Mouse (Mus musculus) MEL (cell line): Measurements from ENCODE around the gene Eif4b. TPM values are rescaled to one million over a fixed set of nuclear protein-coding genes. Genes with fewer than 3 reads are reported as not detected.

Experiments
- DNase-seq: peaks from one replicate; pipeline ENCODE4 v3.0.0; 2011; ENCODE audit warnings: low read depth, low spot score
- H3K27ac ChIP-seq: 2 replicates; pipeline ENCODE4 v1.5.1; 2012; ENCODE audit warnings: low read depth, mild to moderate bottlenecking, control low read depth, low read length, moderate library complexity; ENCODE audit not compliant: control insufficient read depth
- H3K27me3 ChIP-seq, 2 experiments: fragments of 150-350 bp in 1 of 2; sonication (generic) in 1 of 2; 2 replicates each; pipeline ENCODE4 v1.6.1; 2012; ENCODE audit warnings: low read length in 2 of 2, mild to moderate bottlenecking in 2 of 2, improper control_type of control experiment in 1 of 2, moderate library complexity in 1 of 2; ENCODE audit not compliant: insufficient read depth in 2 of 2, control insufficient read depth in 1 of 2
- H3K36me3 ChIP-seq, 2 experiments: 2 replicates each; pipeline ENCODE4 v1.6.1; 2012 to 2014; ENCODE audit warnings: low read length in 2 of 2, improper control_type of control experiment in 1 of 2, inconsistent platforms in 1 of 2, mild to moderate bottlenecking in 1 of 2; ENCODE audit not compliant: insufficient read depth in 2 of 2, control insufficient read depth in 1 of 2
- H3K4me1 ChIP-seq, 2 experiments: fragments of 150-350 bp in 1 of 2; sonication (generic) in 1 of 2; 2 replicates each; pipeline ENCODE4 v1.6.1; 2012; ENCODE audit warnings: low read length in 2 of 2, improper control_type of control experiment in 1 of 2, mild to moderate bottlenecking in 1 of 2; ENCODE audit not compliant: insufficient read depth in 2 of 2, control insufficient read depth in 1 of 2
- H3K4me3 ChIP-seq, 2 experiments: fragments of 150-350 bp in 1 of 2; sonication (generic) in 1 of 2; 2 replicates each; pipeline ENCODE4 v1.5.1; 2012; ENCODE audit warnings: low read depth in 2 of 2, low read length in 2 of 2, mild to moderate bottlenecking in 2 of 2, moderate library complexity in 2 of 2, control low read depth in 1 of 2, improper control_type of control experiment in 1 of 2; ENCODE audit not compliant: control insufficient read depth in 1 of 2, insufficient read depth in 1 of 2
- H3K79me2 ChIP-seq: 2 replicates; pipeline ENCODE4 v1.6.1; 2012; ENCODE audit warnings: mild to moderate bottlenecking, low read length, moderate library complexity; ENCODE audit not compliant: control insufficient read depth, poor library complexity, insufficient read depth
- H3K9ac ChIP-seq: 2 replicates; pipeline ENCODE4 v1.6.1; 2012; ENCODE audit warnings: low read depth, mild to moderate bottlenecking, control low read depth, low read length, moderate library complexity; ENCODE audit not compliant: control insufficient read depth, poor library complexity, severe bottlenecking
- H3K9me3 ChIP-seq: fragments of 150-350 bp; sonication (generic); replicated peaks from 2 replicates; pipeline ENCODE4 v1.6.1; 2012; ENCODE audit warnings: mild to moderate bottlenecking, low read length, improper control_type of control experiment, moderate library complexity; ENCODE audit not compliant: insufficient read depth
- BHLHE40 ChIP-seq: IDR thresholded peaks from 2 replicates; pipeline ENCODE4 v1.6.1; 2012; ENCODE audit warnings: low read depth, mild to moderate bottlenecking, inconsistent platforms, low read length, improper control_type of control experiment, borderline replicate concordance
- CHD1 ChIP-seq: IDR thresholded peaks from 2 replicates; pipeline ENCODE4 v1.6.1; 2012; ENCODE audit warnings: low read depth, mild to moderate bottlenecking, inconsistent platforms, low read length, improper control_type of control experiment
- CHD2 ChIP-seq: IDR thresholded peaks from 2 replicates; pipeline ENCODE4 v1.6.1; 2011; ENCODE audit warnings: low read length, improper control_type of control experiment
- ETS1 ChIP-seq: IDR thresholded peaks from 2 replicates; pipeline ENCODE4 v1.6.1; 2012; ENCODE audit warnings: low read depth, mild to moderate bottlenecking, inconsistent platforms, low read length, improper control_type of control experiment, moderate library complexity
- GATA1 ChIP-seq: IDR thresholded peaks from 2 replicates; pipeline ENCODE4 v1.6.1; 2011; ENCODE audit warnings: low read depth, low read length, improper control_type of control experiment
- JUND ChIP-seq: IDR thresholded peaks from 2 replicates; pipeline ENCODE4 v1.6.1; 2011; ENCODE audit warnings: low read depth, mild to moderate bottlenecking, improper control_type of control experiment, low read length
- KAT2A ChIP-seq: conservative IDR thresholded peaks from 2 replicates; pipeline ENCODE4 v1.6.1; 2012; ENCODE audit warnings: low read depth, low read length, improper control_type of control experiment, inconsistent platforms
- MAFK ChIP-seq: IDR thresholded peaks from 2 replicates; pipeline ENCODE4 v1.6.1; 2011; ENCODE audit warnings: low read depth, mild to moderate bottlenecking, low read length, improper control_type of control experiment, borderline replicate concordance
- MAZ ChIP-seq: IDR thresholded peaks from 2 replicates; pipeline ENCODE4 v1.6.1; 2012; ENCODE audit warnings: low read depth, mild to moderate bottlenecking, inconsistent platforms, low read length, improper control_type of control experiment
- MEF2A ChIP-seq: IDR thresholded peaks from 2 replicates; pipeline ENCODE4 v1.6.1; 2014; ENCODE audit warnings: low read depth, mild to moderate bottlenecking, inconsistent platforms, low read length, improper control_type of control experiment; ENCODE audit not compliant: poor library complexity, insufficient replicate concordance, severe bottlenecking; ENCODE audit errors: extremely low read depth
- MXI1 ChIP-seq: IDR thresholded peaks from 2 replicates; pipeline ENCODE4 v1.6.1; 2011; ENCODE audit warnings: mild to moderate bottlenecking, low read depth, low read length, improper control_type of control experiment
- MYC ChIP-seq: IDR thresholded peaks from 2 replicates; pipeline ENCODE4 v1.6.1; 2011; ENCODE audit warnings: low read depth, mild to moderate bottlenecking, low read length, improper control_type of control experiment, moderate library complexity
- NELFE ChIP-seq: IDR thresholded peaks from 2 replicates; pipeline ENCODE4 v1.6.1; 2011; ENCODE audit warnings: low read depth, low read length, improper control_type of control experiment
- POLR2AphosphoS5 ChIP-seq: IDR thresholded peaks from 2 replicates; pipeline ENCODE4 v1.6.1; 2012; ENCODE audit warnings: low read depth, borderline replicate concordance, mild to moderate bottlenecking, inconsistent platforms, low read length, moderate library complexity, mixed read lengths
- RAD21 ChIP-seq: IDR thresholded peaks from 2 replicates; pipeline ENCODE4 v1.6.1; 2011; ENCODE audit warnings: mild to moderate bottlenecking, low read depth, low read length, improper control_type of control experiment
- TBP ChIP-seq: IDR thresholded peaks from 2 replicates; pipeline ENCODE4 v1.8.0; 2011; ENCODE audit warnings: low read depth, low read length, improper control_type of control experiment
- TCF12 ChIP-seq: IDR thresholded peaks from 2 replicates; pipeline ENCODE4 v1.6.1; 2014; ENCODE audit warnings: low read depth, mild to moderate bottlenecking, inconsistent platforms, low read length, improper control_type of control experiment, moderate library complexity
- USF2 ChIP-seq, 2 experiments: IDR thresholded peaks; 2 replicates each; pipeline ENCODE4 v1.6.1; 2011 to 2012; ENCODE audit warnings: improper control_type of control experiment in 2 of 2, low read length in 2 of 2, borderline replicate concordance in 1 of 2, inconsistent platforms in 1 of 2, low read depth in 1 of 2, mild to moderate bottlenecking in 1 of 2; ENCODE audit not compliant: insufficient read depth in 1 of 2
- ZMIZ1 ChIP-seq: IDR thresholded peaks from 2 replicates; pipeline ENCODE4 v1.6.1; 2012; ENCODE audit warnings: low read depth, mild to moderate bottlenecking, inconsistent platforms, low read length, improper control_type of control experiment, moderate library complexity
- polyA plus RNA-seq, 2 experiments: library from polyadenylated mRNA; stranded (reverse) in 1 of 2; unstranded in 1 of 2; fragments of >175 nt in 1 of 2; fragments of >200 nt in 1 of 2; gene quantifications; 2 replicates each; pipeline versions ENCODE4 v1.2.1 to v1.2.4; 2012; ENCODE audit warnings: low replicate concordance in 2 of 2, low read depth in 1 of 2; ENCODE audit not compliant: insufficient read length in 2 of 2, insufficient read depth in 1 of 2, missing spikeins in 1 of 2
- total RNA-seq: library from RNA; depleted of rRNA; stranded (reverse); fragments of 300-350 nt; gene quantifications from 2 replicates; pipeline ENCODE4 v1.2.3, GENCODE M21; 2012; rRNA removed

Gene Eif4b
- total and polyA plus RNA-seq, 3 experiments: 464 to 790 (median 561) TPM

DNA sequence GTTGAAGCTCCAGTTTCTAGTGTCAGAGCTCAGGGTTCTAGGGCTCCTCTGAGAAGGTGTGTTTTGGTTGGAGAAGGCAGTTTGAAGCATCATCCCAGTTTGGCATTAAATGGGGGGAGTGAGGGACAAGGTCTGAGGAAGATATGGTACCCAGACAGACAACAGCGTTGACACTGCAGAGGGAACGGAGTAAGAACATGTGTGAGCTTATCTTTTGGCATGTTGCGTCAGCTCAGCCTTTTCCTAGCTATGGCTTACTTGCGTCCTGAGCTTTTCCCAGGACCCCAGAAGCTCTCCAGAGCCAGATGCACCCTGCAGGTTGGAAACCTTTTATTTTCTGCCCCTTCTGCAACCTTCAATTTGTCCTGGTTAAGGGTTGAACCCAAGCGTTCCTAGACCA is 72.5 kb downstream of the Eif4b start:
- Histone ChIP-seq H3K27me3 (no peaks in the 10 kb centered on the region), H3K27ac (peak overlapping the region; percentile 39), H3K4me3 (no peak overlapping the region), H3K9me3 (no peaks in the 10 kb centered on the region), H3K36me3 (peaks cover 0 to 21% of the 10 kb centered on the region in 2 experiments; a peak in 2 of 4 replicates), H3K9ac (peak overlapping the region; percentile 18), H3K79me2 (peaks cover 7% of the 10 kb centered on the region; the same call in 1 of the 2 replicates), H3K4me1 (peaks cover 10 to 22% of the 10 kb centered on the region in 2 experiments)
- no peak for TF ChIP-seq USF2 (IDR thresholded peaks at IDR 0.05; ENCODE audit: borderline replicate concordance in 1 of 2, insufficient read depth in 1 of 2, low read depth in 1 of 2, low read length in 2 of 2)
- TF ChIP-seq JUND: no peak
- no peak for TF ChIP-seq RAD21
- no peak for TF ChIP-seq NELFE
- no peak for TF ChIP-seq MEF2A
- TF ChIP-seq MYC: 0 out of 2 replicates have a peak, but pooled peaks have one; percentile 25
- TF ChIP-seq TBP: no peak
- 0 out of 2 replicates have a peak, but pooled peaks have one; percentile 7 for TF ChIP-seq TCF12
- TF ChIP-seq MAZ: no peak
- no peak for TF ChIP-seq CHD2
- peak; percentile 53 for TF ChIP-seq ETS1
- peak; percentile 43; the same call in 1 of the 2 replicates for TF ChIP-seq GATA1
- TF ChIP-seq ZMIZ1: no peak
- no peak for TF ChIP-seq POLR2AphosphoS5
- peak; percentile 60 for TF ChIP-seq MXI1
- no peak for TF ChIP-seq KAT2A
- TF ChIP-seq CHD1: no peak
- no peak for TF ChIP-seq BHLHE40
- no peak for TF ChIP-seq MAFK
- peak; percentile 59 for DNase-seq

Other genes with a start within 250 kb of the Eif4b start
- gene Krt1, start 223.0 kb upstream of the Eif4b start, total RNA-seq: not detected in 2 replicates
- not detected for gene Krt1, start 223.0 kb upstream of the Eif4b start, polyA plus RNA-seq
- gene Krt77, start 204.1 kb upstream of the Eif4b start, total RNA-seq: not detected in 2 replicates
- gene Krt77, start 204.1 kb upstream of the Eif4b start, polyA plus RNA-seq: not detected
- gene Krt76, start 180.9 kb upstream of the Eif4b start, total RNA-seq: not detected in 2 replicates
- not detected for gene Krt76, start 180.9 kb upstream of the Eif4b start, polyA plus RNA-seq
- gene Krt4, start 149.0 kb upstream of the Eif4b start, total RNA-seq: not detected in 2 replicates
- gene Krt4, start 149.0 kb upstream of the Eif4b start, polyA plus RNA-seq: not detected
- gene Krt79, start 133.4 kb upstream of the Eif4b start, total RNA-seq: not detected in 2 replicates
- not detected for gene Krt79, start 133.4 kb upstream of the Eif4b start, polyA plus RNA-seq
- 0.08 and 0.13 TPM in 2 replicates for gene Krt78, start 119.5 kb upstream of the Eif4b start, total RNA-seq
- gene Krt78, start 119.5 kb upstream of the Eif4b start, polyA plus RNA-seq: under 1 TPM in 1 of 2 experiments, not detected in 1; 0.17 TPM
- 0.69 and 0.75 TPM in 2 replicates for gene Krt8, start 69.3 kb upstream of the Eif4b start, total RNA-seq
- under 1 TPM in 1 of 2 experiments, not detected in 1; 0.93 TPM for gene Krt8, start 69.3 kb upstream of the Eif4b start, polyA plus RNA-seq
- gene Krt18, start 45.6 kb upstream of the Eif4b start, total RNA-seq: 0.08 TPM in 1 of 2 replicates, not detected in the other
- gene Krt18, start 45.6 kb upstream of the Eif4b start, polyA plus RNA-seq: not detected
- 0.16 and 0.42 TPM in 2 replicates for gene Tns2, start 26.6 kb downstream of the Eif4b start, total RNA-seq
- 1 to 10 TPM in 1 of 2 experiments, not detected in 1; 3.1 TPM for gene Tns2, start 26.6 kb downstream of the Eif4b start, polyA plus RNA-seq
- 26.5 and 29.3 TPM in 2 replicates for gene Spryd3, start 62.5 kb downstream of the Eif4b start, total RNA-seq
- 10 to 100 TPM in 1 of 2 experiments, not detected in 1; 35.4 TPM for gene Spryd3, start 62.5 kb downstream of the Eif4b start, polyA plus RNA-seq
- 0.65 and 1.1 TPM in 2 replicates for gene Igfbp6, start 70.6 kb downstream of the Eif4b start, total RNA-seq
- gene Igfbp6, start 70.6 kb downstream of the Eif4b start, polyA plus RNA-seq: 1 to 10 TPM in 1 of 2 experiments, not detected in 1; 1.8 TPM
- gene Soat2, start 76.8 kb downstream of the Eif4b start, total RNA-seq: 20.0 and 31.0 TPM in 2 replicates
- 10 to 100 TPM in 1 of 2 experiments, not detected in 1; 44.8 TPM for gene Soat2, start 76.8 kb downstream of the Eif4b start, polyA plus RNA-seq
- 39.9 and 40.5 TPM in 2 replicates for gene Zfp740, start 129.5 kb downstream of the Eif4b start, total RNA-seq
- 10 to 100 TPM in 1 of 2 experiments, not detected in 1; 50.1 TPM for gene Zfp740, start 129.5 kb downstream of the Eif4b start, polyA plus RNA-seq
- 4.1 and 5.3 TPM in 2 replicates for gene Csad, start 131.0 kb downstream of the Eif4b start, total RNA-seq
- 10 to 100 TPM in 1 of 2 experiments, not detected in 1; 10.5 TPM for gene Csad, start 131.0 kb downstream of the Eif4b start, polyA plus RNA-seq
- gene Itgb7, start 158.2 kb downstream of the Eif4b start, total RNA-seq: 7.4 TPM in 2 replicates
- 10 to 100 TPM in 1 of 2 experiments, not detected in 1; 15.2 TPM for gene Itgb7, start 158.2 kb downstream of the Eif4b start, polyA plus RNA-seq
- gene Rarg, start 183.7 kb downstream of the Eif4b start, total RNA-seq: 0.39 and 0.59 TPM in 2 replicates
- gene Rarg, start 183.7 kb downstream of the Eif4b start, polyA plus RNA-seq: 1 to 10 TPM in 1 of 2 experiments, not detected in 1; 5.8 TPM
- gene Gm9918, start 196.8 kb downstream of the Eif4b start, total RNA-seq: not detected in 2 replicates
- gene Gm9918, start 196.8 kb downstream of the Eif4b start, polyA plus RNA-seq: under 1 TPM in 1 of 2 experiments, not detected in 1; 0.04 TPM
- 49.7 and 56.3 TPM in 2 replicates for gene Mfsd5, start 205.7 kb downstream of the Eif4b start, total RNA-seq
- 100 to 1,000 TPM in 1 of 2 experiments, 10 to 100 TPM in 1; 83.6 to 115 TPM for gene Mfsd5, start 205.7 kb downstream of the Eif4b start, polyA plus RNA-seq
- gene Espl1, start 222.5 kb downstream of the Eif4b start, total RNA-seq: 49.8 and 52.5 TPM in 2 replicates
- 100 to 1,000 TPM in 1 of 2 experiments, 10 to 100 TPM in 1; 94.1 to 142 TPM for gene Espl1, start 222.5 kb downstream of the Eif4b start, polyA plus RNA-seq